Mouse (Mus musculus): ENCODE results near the gene Sema3a. TPM values are rescaled to one million over a fixed set of nuclear protein-coding genes. Genes with fewer than 3 reads are reported as not detected.

Gene Sema3a
- total RNA-seq (2021), result 1.1 and 2.9 TPM in 2 replicates
- long read RNA-seq, experiment 1, result 0 reads
- long read RNA-seq, experiment 2, full-length matches to known transcripts, result 1 of 1 reads
- long read RNA-seq, experiment 2, partial matches to known transcripts, result 0 of 1 reads
- long read RNA-seq, experiment 2, other reads (novel, unspliced or antisense), result 0 of 1 reads

GRCm38 (mm10) chr5:13125241-13125692, at the start of gene Sema3a:
Gene Sema3a, plus strand, starts transcription at chr5:13125414.
- no peak for DNase-seq

- no peak for DNase-seq
Observed at GRCm38 (mm10) chr5:13084777-13085439, 40.3 kb upstream of the Sema3a start.

GRCm38 (mm10) chr5:13090431-13090830, 34.8 kb upstream of the Sema3a start:
- DNase-seq, result no peak

GRCm38 (mm10) chr5:13109522-13109921, 15.7 kb upstream of the Sema3a start:
- no peak for DNase-seq

GRCm38 (mm10) chr5:13117236-13117635, 8.0 kb upstream of the Sema3a start:
- DNase-seq, result no peak

- no peak for DNase-seq
Observed at GRCm38 (mm10) chr5:13125757-13126156, 543 bp downstream of the Sema3a start.

- no peak for DNase-seq
Observed at GRCm38 (mm10) chr5:13126196-13126595, 982 bp downstream of the Sema3a start.

GRCm38 (mm10) chr5:13127121-13127520, 1.9 kb downstream of the Sema3a start:
- no peak for DNase-seq

GRCm38 (mm10) chr5:13144733-13145457, 19.7 kb downstream of the Sema3a start:
- DNase-seq, result no peak

- no peak for DNase-seq
Observed at GRCm38 (mm10) chr5:13149909-13150308, 24.7 kb downstream of the Sema3a start.

GRCm38 (mm10) chr5:13151002-13151401, 25.8 kb downstream of the Sema3a start:
- no peak for DNase-seq

GRCm38 (mm10) chr5:13157761-13158612, 32.8 kb downstream of the Sema3a start:
- DNase-seq, result no peak

GRCm38 (mm10) chr5:13182186-13182585, 57.0 kb downstream of the Sema3a start:
- DNase-seq, result no peak

GRCm38 (mm10) chr5:13197886-13198285, 72.7 kb downstream of the Sema3a start:
- DNase-seq, result no peak

- DNase-seq, result no peak
Observed at GRCm38 (mm10) chr5:13199709-13200108, 74.5 kb downstream of the Sema3a start.

GRCm38 (mm10) chr5:13255353-13255752, 130.1 kb downstream of the Sema3a start:
- no peak for DNase-seq

- DNase-seq, result no peak
Observed at GRCm38 (mm10) chr5:13256321-13256720, 131.1 kb downstream of the Sema3a start.

GRCm38 (mm10) chr5:13263087-13263486, 137.9 kb downstream of the Sema3a start:
- no peak for DNase-seq

GRCm38 (mm10) chr5:13263539-13263938, 138.3 kb downstream of the Sema3a start:
- no peak for DNase-seq

- DNase-seq, result no peak
Observed at GRCm38 (mm10) chr5:13312667-13313066, 187.5 kb downstream of the Sema3a start.

- DNase-seq, result no peak
Observed at GRCm38 (mm10) chr5:13313977-13314376, 188.8 kb downstream of the Sema3a start.

GRCm38 (mm10) chr5:13318728-13319429, 193.7 kb downstream of the Sema3a start:
- DNase-seq, result no peak
